Mouse (Mus musculus): ENCODE results near the gene Ankrd52. TPM values are rescaled to one million over a fixed set of nuclear protein-coding genes. Genes with fewer than 3 reads are reported as not detected.

Ankrd52 gene
- total RNA-seq, 2 experiments from 2014 or later: 54.7 to 69.5 TPM

DNA sequence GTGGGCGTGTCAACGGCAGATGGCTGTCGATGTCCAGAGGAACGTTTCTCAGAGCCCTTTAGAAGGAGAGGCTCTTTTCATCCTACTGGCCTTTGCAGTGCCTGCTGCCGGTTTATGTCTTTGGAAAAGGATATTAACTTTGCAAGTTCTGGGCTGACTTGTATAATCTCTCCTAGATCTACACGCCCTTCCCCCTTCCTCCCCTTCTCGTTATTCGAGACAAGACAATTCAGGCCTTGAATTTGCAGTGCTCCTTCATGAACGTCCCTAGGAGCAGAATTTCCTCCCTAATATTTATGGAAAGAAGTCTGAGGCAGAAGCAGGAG, 7.7 kb upstream of the Ankrd52 start:
- DNase-seq (ENCODE audit: extremely low spot score in 1 of 2, low spot score in 1 of 2): no peak

DNA sequence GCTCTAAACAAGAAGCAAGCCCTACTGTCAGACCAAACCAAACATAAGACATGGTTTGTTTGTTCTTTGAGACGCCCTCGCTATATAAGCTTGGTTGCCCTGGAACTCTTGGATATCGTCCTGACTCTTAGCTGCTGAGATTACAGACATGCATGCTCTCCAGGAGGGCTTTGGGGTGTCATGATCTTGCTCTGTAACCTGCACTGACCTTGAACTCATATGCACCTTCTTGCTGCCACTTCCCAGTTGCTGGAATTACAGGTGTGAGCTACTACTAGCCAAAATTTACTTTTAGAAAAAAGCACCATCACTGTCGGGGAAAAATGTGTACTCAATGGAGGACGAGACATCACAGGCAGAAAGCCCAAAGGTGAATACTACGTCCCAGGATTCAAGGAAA, 7.3 kb upstream of the Ankrd52 start:
- no peak for DNase-seq (ENCODE audit: extremely low spot score in 1 of 2, low spot score in 1 of 2)

- DNase-seq (ENCODE audit: extremely low spot score in 1 of 2, low spot score in 1 of 2): no peak
Observed at GRCm38 (mm10) chr10:128370021-128370420, 6.9 kb upstream of the Ankrd52 start.

DNA sequence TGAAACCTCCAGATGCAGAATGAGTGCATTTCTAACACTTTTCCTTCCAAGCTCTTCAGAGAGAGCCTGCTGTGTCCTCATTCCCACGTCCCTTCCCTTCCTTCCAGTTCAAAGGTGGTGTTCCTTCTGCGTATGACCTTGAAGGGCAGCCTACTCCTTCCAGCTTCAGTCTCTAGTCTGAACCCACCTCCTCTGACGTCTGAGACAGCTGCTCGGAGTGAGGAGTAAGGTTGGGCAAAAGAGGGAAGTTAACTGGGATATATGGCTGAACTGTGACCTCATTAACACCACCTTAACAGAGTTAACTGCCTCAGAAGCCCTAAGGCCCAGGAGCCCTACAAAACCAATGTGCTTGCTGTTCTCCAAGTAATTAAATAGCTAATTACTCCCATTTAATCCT, 6.3 kb upstream of the Ankrd52 start:
- no peak for DNase-seq (ENCODE audit: extremely low spot score in 1 of 2, low spot score in 1 of 2)

DNA sequence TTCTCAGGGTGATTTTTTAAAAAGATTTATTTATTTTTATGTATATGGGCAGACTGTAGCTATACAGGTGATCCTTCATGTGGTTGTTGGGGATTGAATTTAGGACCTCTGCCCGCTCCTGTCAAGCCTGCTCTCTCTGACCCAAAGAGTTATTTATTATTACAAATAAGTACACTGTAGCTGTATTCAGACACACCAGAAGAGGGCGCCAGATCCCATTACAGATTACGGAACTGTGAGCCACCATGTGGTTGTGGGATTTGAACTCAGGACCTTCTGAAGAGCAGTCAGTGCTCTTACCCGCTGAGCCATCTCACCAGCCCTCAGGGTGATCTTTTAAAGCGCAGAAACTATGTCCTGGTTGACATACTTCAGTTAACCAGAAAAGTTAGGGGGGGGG, 4.8 kb upstream of the Ankrd52 start:
- DNase-seq (ENCODE audit: extremely low spot score in 1 of 2, low spot score in 1 of 2): no peak

DNA sequence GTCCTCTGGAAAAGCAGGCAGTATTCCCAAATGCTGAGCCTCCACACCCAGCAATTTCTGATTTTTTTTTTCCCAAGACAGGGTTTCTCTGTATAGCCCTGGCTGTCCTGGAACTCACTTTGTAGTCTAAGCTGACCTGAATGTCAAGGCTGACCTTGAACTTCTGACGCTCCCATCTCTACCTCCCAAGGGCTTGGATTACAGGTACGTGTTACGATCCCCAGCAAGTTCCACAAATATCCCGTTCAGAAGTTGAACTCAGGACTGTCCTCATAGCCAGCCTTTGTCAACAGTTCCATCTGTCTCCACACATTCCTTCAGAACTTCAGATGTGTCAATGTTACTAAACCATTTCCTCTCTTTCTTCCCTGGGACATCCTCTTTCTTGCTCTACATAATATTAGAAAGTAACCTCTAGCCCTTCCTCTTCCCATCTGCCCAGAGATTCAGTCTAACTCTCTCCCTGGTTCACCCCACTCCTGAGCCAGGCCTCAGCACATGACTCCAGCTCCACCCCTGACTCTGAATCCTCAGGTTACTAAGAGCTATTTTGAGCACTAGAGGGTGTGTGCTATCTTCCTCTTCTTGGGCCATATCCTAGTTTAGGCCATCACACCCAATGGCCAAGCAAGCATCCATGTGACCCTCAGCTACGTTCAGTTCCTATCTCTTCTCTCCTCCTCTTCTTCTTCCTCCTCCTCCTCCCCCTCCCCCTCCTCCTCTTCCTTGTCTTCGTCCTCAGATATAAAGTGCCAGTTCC, 3.7 kb upstream of the Ankrd52 start:
- DNase-seq (ENCODE audit: extremely low spot score in 1 of 2, low spot score in 1 of 2): no peak

GRCm38 (mm10) chr10:128374393-128374792, 2.5 kb upstream of the Ankrd52 start:
- DNase-seq (ENCODE audit: extremely low spot score in 1 of 2, low spot score in 1 of 2): no peak

DNA sequence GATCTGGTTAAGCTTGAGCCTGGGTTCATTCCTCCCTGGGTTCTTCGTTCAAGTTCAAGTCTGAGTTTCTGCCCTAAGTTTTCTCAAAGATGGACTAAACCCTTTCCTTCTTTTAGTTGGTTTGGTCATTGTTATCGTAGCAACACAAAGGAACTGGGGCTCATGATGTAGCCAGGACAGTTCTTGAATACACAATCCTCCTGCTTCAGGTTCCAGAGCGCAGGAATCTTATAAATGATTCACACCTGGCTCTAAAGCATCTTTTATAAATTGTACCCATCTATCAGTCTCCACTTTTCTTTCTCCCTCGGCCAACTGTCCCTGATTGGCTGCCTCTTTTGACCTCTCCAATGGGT, 838 bp upstream of the Ankrd52 start:
- DNase-seq (ENCODE audit: extremely low spot score in 1 of 2, low spot score in 1 of 2): no peak

DNA sequence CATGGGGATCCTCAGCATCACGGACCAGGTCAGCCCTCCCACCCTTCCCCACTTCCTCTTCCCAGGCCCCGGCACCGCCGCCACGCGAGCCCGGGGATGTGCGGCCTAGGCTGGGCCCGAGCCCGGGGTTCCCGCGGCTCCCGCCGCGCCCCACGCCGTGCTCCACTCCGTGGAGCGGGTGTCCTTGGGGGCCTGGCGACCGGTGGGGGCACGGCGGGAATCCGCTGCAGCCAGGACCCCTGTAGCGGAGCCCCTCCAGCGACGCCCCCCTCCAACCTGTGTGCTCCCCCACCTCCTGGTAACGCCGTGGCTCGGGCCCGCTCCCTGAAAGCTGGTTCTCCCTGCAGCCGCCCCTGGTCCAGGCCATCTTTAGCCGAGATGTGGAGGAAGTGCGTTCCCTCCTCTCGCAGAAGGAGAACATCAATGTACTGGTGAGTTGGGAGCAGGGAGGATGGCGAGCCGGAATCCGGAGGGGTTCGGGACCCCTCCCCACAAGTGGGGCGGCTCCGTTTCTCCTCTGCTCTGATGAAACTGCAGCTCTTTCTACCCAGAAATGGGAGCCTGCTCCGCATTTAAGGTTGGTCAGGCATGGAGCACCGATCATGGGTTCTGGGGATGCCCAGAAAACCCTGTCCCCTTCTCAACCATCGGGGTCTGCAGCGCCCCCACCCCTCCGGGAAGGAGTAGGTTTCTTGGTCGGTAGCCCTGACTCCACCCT, 466 bp downstream of the Ankrd52 start:
- DNase-seq (ENCODE audit: extremely low spot score in 1 of 2, low spot score in 1 of 2): peak in 1 of 2 experiments; percentile 36

DNA sequence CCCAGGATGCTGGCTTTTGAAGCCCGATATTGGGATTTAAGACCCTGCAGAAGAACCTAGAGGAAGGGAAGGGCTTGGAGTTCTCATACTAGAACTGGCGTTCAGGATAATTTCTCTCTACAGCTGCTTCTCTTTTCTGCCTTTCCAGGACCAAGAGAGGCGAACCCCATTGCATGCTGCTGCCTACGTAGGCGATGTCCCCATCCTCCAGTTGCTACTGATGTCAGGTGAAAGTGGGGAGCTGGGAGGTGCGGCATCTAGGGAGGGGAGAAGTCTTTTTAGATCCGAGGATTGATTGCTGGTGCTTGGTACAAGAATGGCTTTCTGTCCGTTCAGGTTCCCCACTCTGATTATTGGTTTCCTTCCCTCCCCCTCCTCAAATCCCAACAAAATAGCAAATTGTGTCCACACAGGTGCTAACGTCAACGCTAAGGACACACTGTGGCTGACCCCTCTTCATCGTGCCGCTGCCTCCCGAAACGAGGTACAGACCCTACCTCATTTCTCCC, 1.1 kb downstream of the Ankrd52 start:
- no peak for DNase-seq (ENCODE audit: extremely low spot score in 1 of 2, low spot score in 1 of 2)

DNA sequence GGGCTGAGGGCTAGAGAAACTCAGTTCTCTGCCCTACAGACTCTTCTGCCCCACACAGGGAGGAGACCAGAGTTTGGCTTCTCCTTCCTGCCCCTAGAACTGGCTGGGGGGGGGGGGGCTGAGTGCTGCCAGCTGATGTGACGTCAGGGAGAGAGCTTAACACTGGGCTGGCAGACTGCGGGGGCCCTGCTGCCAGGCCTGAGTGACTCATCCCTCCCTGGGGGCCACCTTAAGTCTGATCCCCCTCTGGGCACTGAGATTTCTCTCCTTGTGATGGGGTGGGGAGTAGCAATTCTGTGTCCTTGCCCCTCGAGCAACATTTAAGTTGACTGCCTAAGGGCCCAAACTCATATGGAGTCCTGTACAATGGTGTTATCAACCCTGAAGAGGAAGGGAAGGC, 1.5 kb downstream of the Ankrd52 start:
- DNase-seq (ENCODE audit: extremely low spot score in 1 of 2, low spot score in 1 of 2): no peak

GRCm38 (mm10) chr10:128379260-128379659, 2.3 kb downstream of the Ankrd52 start:
- no peak for DNase-seq (ENCODE audit: extremely low spot score in 1 of 2, low spot score in 1 of 2)

- no peak for DNase-seq (ENCODE audit: extremely low spot score in 1 of 2, low spot score in 1 of 2)
Observed at GRCm38 (mm10) chr10:128380565-128380964, 3.6 kb downstream of the Ankrd52 start.

DNA sequence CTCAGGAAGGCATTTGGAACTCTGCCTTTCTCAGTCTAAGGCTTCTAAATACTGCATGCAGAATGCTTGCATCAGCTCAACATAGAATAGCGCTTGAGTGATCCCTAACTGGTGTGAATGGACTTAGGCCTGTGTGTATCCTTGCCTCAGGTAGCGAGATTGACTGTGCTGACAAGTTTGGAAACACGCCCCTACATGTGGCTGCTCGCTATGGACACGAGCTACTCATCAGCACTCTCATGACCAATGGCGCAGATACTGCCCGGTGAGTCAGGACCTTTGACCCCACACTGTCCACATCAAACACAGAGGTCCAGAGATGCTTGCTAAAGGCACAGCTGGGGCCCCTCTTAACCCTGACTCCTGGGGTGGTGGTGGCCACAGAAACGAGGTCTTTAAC, 5.6 kb downstream of the Ankrd52 start:
- no peak for DNase-seq (ENCODE audit: extremely low spot score in 1 of 2, low spot score in 1 of 2)

GRCm38 (mm10) chr10:128385902-128386301, 9.0 kb downstream of the Ankrd52 start:
- DNase-seq (ENCODE audit: extremely low spot score in 1 of 2, low spot score in 1 of 2): no peak

- no peak for DNase-seq (ENCODE audit: extremely low spot score in 1 of 2, low spot score in 1 of 2)
Observed at GRCm38 (mm10) chr10:128388941-128389340, 12.0 kb downstream of the Ankrd52 start.

DNA sequence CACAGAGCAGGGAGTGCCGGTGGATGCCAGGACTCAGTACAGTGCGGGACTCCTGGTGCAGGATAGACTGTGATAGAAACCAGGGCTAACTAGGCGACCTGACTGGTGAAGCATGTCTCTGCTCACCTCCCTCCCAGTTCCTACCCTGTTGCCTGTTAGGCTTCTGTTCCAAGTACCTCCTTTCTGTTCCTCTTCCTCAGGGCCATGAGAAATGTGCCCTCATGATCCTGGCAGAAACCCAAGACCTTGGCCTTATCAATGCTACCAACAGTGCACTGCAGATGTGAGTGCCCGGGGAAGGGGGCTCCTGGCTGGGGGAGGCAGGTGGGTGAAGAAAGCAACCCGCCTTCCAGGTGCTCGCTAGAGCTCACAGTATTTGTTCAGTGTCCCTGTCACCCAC, 12.7 kb downstream of the Ankrd52 start:
- DNase-seq (ENCODE audit: extremely low spot score in 1 of 2, low spot score in 1 of 2): no peak

- no peak for DNase-seq (ENCODE audit: extremely low spot score in 1 of 2, low spot score in 1 of 2)
Observed at GRCm38 (mm10) chr10:128390366-128390765, 13.5 kb downstream of the Ankrd52 start.

GRCm38 (mm10) chr10:128391850-128392249, 14.9 kb downstream of the Ankrd52 start:
- no peak for DNase-seq (ENCODE audit: extremely low spot score in 1 of 2, low spot score in 1 of 2)

- DNase-seq (ENCODE audit: extremely low spot score in 1 of 2, low spot score in 1 of 2): no peak
Observed at GRCm38 (mm10) chr10:128396017-128396673, 19.2 kb downstream of the Ankrd52 start.

GRCm38 (mm10) chr10:128396716-128397264, 19.9 kb downstream of the Ankrd52 start:
- no peak for DNase-seq (ENCODE audit: extremely low spot score in 1 of 2, low spot score in 1 of 2)

Data from layer of hippocampus, postnatal 25 days (tissue).